Mouse (Mus musculus) right cerebral cortex, postnatal 10 days (tissue): ENCODE data around the gene Cand2.
"Not testable (repeated sequence)": the region's sequence is repeated elsewhere in the genome, so short reads cannot be mapped to it uniquely, and the experiment has no call there.

ENCODE experiments used
- DNase-seq, 2 experiments: peaks; one replicate each; pipeline ENCODE4 v3.0.0; 2021; ENCODE audit warnings: low spot score in 2 of 2

Gene Cand2

DNA sequence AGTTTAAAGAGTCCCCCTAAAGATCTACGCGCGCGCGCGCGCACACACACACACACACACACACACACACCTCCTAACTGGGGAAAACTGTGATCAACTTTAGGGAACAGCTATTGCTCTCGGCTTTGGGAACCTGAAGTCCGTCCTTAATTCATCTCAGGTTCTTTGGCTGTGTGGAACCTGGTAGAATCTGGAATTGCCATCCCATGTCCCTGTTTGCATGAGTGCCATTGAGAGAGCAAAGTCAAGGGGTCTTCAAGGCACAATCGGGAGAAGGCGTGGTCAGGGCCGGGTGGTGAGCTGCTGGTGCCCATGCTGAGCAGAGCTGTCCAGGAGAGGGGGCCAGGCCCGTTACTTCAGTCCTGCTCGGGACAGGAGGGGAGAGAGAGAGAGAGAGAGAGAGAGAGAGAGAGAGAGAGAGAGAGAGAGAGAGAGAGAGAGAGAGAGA lies 348 bp upstream of the Cand2 start:
- no peak for DNase-seq

DNA sequence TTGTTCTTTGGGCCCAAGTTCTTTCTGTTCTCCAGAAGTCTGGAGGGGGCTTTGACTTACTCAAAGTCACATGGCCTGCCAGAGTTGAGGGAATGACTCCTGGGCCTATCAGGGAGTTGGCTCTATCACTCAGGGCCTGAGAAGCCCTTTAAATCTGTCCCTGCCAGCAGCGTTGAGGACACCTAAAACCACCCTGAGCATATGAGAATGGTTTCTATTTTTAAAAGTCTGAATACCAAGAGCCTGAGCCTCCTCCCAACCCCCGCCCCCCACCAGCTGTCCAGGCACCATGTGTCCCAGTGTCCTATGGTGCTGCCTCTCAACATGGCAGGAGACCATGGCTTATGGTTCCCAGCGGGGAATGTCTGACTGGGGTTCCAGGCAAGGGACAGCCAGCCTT lies 1.5 kb downstream of the Cand2 start:
- no peak for DNase-seq

DNA sequence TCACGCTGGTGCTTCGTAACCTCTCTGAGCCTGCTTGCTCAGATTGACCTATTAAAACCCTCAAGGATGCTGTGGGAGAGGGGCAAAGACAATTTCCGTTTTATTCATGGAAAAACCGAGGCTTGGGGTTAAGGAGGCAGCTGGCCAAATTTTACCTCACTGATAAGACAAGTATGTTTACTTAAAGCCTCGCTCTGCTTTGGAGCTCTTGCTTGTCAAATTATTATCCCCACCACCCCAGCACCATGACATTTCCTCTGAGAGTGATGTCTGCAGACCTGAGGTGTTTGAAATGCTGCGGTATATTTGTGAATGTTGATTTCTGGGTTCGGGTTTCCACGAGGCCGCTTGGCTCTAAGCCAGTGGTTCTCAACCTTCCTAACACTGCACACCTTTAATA lies 2.0 kb downstream of the Cand2 start:
- no peak for DNase-seq

DNA sequence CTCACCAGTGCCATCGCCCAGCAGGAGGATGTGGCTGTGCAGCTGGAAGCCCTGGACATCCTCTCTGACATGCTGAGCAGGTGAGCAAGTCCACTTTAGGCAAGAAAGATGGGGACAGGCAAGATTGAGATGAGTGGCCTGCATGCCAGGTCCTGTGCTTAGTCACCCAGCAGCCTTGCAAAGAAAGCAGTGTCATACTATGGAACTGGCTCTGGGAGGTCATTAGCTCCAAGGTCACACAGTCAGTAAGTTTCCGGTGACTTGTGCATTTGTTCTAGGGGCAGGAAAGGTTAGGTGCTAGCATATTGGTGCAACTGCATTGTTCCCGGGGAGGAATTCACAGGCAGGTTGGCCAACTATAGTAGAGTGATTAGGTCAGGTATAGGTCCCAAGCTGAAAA lies 8.4 kb downstream of the Cand2 start:
- DNase-seq = no peak

DNA sequence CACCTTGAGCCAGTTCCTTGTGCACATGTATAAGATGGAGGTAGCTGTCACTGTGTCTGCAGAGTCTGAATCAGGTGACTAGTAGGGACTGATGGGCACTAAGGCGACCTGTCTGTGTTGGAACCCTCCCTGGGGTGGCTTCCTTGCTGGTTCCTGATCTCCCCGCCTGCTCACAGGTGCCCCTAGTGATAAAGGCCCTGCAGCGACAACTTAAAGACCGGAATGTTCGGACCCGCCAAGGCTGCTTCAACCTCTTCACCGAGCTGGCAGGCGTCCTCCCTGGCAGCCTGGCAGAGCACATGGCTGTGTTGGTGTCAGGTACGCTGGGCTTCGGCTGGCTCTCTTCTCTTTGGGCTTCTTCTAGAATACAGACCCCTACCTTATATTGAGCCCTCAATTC lies 16.7 kb downstream of the Cand2 start:
- DNase-seq = no peak

DNA sequence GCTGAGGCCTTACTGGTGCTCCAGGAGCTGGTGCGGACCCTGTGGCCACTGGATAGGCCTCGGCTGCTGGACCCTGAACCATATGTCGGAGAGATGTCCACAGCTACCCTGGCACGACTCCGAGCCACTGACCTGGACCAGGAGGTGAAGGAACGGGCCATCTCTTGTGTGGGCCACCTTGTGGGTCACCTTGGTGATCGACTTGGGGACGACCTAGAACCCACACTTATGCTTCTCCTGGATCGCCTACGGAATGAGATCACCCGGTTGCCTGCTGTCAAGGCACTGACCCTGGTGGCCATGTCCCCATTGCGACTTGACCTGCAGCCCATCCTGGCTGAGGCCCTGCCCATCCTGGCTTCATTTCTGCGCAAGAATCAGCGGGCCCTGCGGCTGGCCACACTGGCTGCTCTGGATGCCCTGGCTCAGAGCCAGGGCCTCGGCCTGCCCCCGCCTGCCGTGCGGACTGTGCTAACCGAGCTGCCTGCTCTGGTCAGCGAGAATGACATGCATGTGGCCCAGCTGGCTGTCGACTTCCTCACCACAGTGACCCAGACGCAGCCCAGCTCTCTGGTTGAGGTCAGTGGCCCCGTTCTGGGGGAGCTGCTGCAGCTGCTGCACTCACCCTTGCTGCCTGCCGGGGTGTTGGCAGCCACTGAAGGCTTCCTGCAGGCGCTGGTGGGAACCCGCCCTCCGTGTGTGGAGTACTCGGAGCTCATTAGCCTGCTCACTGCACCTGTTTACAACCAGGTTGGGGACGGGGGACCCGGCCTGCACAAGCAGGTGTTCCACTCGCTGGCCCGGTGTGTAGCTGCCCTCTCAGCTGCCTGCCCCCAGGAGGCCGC lies 17.7 kb downstream of the Cand2 start:
- peak in 1 of 2 experiments; percentile 39 for DNase-seq

DNA sequence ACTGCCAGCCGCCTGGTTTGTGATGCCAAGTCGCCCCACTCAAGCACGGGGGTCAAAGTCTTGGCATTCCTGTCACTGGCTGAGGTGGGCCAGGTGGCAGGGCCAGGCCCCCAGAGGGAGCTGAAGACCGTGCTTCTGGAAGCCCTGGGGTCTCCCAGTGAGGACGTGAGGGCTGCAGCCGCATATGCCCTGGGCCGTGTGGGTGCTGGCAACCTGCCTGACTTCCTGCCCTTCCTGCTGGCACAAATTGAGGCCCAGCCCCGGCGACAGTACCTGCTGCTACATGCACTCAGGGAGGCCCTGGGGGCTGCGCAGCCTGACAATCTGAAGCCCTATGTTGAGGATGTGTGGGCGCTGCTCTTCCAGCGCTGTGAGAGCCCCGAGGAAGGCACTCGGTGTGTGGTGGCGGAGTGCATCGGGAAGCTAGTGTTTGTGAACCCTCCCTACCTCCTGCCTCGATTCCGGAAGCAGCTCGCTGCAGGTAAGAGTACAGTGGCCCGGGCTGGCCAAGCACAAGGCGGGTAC lies 18.4 kb downstream of the Cand2 start:
- DNase-seq = peak in 1 of 2 experiments; percentile 41

DNA sequence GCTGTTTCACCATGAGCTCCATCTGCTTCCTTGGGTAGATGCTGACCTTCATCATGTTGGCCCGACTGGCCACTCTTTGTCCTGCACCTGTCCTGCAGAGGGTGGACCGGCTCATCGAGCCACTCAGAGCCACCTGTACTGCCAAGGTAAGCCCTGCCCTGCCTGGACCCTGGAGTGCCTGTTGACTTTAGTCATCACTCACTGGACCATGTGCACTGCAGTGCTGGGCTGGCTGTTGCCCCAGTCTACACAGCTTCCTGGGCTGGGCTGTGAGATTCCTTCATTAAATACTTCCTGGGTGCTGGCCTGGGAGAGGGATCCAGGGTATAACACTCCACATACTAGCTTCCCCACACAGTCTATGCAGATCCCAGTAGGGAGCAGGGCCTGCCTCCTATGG lies 27.5 kb downstream of the Cand2 start:
- no peak for DNase-seq

DNA sequence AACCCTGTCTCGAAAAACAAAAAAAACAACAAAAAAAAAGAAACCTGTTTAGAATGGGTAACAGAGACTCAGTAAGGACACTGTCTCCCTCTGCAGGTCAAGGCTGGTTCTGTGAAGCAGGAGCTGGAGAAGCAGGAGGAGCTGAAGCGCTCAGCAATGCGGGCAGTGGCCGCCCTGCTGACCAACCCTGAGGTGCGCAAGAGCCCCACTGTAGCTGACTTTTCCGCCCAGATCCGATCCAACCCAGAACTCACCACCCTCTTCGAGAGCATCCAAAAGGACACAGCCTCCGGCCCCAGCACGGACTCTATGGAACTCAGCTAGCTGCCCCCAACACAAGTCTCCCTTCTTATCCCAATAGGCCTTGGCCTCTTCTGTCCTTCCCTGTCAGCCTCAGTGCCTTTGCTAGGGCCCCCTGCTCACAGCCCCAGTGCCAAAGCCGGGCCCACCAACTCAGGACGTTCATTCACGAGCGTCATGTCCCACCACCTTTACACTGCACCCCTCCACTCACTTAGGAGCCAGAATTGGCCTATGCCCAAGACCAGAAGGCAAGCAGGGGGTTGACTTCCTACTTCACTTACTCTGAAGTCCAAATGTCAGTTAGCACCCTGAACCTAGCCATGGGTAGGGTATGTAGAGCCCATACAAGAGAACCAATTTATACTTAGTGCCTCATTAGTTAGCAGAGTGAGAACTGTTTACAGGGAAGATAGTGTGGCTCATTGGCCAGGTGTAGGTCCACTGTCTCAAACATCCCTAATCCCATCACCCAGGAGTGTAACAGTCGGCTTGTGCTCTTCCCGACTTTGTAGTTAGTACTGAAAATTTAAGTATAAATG lies 29.4 kb downstream of the Cand2 start:
- peak; percentile 82 to 84 for DNase-seq

DNA sequence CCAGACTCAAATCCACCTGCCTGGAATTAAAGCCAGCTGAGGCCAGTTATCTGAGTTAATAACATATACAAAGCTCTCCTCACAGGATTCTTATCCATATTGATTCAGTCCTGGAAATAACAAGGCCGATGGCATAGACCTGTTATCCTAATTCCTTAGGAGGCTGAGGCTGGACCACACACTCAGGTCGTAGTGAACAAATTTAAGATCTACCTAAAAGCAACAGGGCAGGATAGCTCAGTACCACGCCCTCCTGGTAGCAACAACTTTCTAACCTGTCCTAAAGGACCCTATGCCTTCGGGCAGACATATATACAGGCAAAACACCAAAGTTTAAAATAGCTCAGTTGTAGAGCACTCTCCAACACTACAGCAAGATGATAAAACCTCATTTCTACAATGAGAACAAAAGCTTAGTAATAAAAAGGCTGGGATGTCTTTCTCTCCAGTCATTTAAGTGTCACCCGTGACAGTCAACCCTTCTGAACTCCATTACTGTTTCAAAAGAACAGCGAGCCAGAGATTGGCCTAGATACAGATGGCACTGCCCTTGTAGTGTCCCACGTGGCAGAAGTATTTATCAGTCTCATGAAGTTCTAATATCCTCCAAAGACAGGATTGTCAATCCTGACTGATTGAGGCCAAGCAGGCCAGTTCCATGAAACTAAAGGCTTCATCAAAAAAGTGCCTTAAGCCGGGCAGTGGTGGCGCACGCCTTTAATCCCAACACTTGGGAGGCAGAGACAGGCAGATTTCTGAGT lies 30.3 kb downstream of the Cand2 start:
- no peak for DNase-seq

DNA sequence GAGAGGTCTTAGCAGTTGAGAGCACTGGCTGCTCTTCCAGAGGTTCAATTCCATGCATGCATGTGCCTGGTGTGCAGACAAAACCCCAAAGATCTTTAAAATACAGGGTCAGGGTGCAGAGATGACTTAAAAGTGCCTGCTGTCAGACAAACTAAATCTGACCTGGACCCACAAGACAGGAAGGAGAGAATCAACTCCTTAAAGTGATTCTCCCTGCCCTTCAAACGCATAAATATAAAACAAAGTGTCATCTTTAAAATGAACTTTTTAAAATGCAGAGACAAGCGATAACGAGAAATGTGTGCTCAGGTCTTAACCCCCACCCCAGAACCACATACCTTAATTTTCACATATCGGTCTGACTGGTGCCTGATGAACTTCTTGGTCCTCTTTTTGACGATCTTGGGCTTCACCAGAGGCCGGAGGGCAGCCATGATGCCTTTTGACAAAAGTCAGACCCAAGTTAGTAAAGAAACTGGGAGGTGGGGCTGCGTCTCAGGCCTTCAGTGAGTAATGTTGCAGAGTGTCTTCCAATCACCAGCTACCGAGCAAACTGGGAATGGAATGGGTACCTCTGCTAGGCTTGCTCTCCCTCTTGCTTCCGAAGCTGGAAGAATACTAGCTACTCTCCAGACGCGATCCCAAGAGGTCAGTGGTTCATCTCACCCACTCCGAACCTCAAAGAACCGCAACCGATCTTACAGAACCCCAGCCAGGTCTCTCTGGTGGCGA lies 33.3 kb downstream of the Cand2 start:
- no peak for DNase-seq

DNA sequence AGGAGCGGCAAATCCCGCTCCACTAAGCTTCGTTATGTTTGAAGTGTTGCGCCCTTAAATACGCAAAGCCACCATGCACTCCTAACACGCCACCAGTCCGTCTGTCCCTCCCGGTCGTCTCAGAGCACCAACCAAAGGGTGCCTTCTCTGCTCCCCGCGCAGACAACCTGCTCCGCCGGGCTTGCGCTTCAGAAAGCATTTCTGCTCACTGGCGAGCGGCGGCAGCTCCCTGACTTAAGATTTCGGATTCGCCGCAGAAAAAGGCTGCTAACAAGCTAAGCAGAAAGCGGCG lies 33.8 kb downstream of the Cand2 start:
- no peak for DNase-seq

DNA sequence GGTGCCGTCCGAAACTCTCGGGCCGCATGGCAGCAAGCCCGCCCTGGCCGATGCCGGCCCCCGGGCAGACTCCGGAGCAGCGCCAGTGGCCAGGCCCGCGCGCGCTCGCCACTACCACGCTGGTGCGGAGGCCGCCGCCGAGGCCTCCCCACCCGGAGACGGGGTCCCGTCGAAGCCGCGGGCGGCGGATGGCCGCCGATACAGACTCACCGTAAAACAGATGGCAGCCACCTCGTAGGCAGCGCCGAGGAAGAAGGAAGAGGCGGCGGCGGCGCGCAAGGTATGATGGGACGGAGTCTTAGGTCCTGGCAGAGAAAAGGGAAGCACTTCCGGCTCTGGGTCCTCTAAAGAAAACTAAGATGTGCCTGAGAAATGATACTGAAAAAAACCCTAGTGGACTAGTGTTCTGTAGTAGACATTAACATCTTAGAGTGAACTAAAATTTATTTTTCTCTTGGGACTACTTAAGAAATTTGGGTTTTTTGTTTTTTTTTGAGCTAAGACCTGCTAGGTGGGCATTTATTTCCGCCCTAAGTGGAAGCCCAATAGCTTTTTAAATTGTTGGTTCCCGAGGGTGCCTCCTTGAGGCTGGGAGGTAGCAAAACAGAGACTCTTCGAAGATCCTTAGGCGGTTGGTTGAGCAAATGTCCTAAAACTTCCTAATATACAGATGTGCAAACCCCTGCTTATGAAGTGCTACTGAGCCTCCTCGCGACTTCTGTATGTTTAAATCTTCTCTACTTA lies 34.3 kb downstream of the Cand2 start, which contains the start of gene Rpl32:
Gene Rpl32, minus strand, starts transcription at position 260 of the 744 bp plus-strand sequence.
- peak; percentile 91 to 92 for DNase-seq

DNA sequence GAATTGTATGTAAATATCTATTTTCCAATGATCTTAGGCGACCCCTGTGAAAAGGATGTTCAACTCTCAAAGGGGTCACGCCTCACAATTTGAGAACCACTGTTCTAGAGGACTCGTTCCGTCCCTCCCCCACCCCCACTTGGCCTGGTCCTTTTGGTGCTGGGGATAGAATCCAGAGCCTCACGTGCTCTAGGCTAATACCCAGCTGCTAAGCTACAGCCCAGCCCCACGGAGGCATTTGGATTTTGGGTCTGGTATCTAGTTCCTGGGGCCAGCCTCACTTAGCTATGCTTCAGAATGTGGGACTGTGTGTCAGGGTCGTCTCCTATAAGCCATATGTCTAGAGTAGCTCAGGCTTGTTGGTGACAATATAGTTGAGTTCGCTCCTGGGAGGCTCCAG lies 37.3 kb downstream of the Cand2 start:
- DNase-seq = no peak

DNA sequence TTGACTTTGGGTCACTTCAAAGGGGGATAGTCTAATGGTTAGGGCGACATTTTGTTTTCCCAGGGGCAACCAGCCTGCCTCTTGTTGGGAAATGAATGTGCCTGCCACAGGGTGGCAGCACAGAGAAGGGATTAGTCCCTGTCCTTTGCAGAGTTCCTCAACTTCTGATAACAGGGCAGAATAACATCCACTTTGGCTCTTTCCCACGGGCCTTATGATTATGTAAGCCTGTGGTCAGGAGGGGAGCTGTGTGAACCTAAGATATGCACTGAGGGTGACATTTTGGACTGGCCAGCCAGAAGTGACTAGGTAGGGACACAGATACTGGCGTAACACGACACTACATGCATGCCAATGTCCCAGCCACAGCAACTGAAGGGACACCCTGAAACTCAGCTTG lies 39.8 kb downstream of the Cand2 start:
- peak in 1 of 2 experiments; percentile 76 for DNase-seq

DNA sequence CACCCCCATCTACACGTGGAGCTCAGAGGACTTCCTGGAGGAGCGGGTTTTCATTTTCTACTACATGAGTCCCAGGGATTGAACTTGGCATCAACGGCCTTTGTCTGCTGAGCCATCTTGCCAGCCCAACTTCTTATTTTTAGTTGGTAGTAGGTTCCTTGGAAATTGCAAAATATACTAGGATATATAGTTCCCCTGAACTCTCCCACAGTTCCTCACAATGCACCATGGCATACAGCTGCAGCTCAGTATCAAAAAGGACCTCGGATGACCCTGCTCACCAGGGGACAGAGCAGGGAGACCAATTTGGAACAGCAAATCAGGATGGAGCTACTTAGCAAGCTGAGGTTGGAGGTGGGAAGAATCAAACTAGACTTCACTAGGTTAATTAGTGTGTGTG lies 40.7 kb downstream of the Cand2 start:
- no peak for DNase-seq

DNA sequence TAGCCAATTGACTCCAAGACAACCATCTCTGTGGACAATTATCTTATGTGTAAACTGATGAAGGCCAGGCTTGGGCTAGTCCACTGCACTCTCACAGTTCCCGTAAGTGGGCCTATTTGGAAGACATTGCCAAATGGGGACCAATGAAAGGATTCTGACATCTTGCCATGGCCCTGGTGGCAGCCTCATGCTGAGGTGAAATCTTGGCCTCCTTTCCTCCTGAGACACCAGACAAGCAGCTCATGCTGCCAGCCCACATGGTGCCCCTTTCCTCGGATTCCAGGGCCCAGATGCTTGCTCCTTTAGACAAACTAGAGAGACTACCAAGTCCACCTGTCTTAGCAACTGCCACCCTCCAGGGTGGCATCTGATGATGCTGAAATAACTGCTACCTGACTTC lies 43.8 kb downstream of the Cand2 start:
- no peak for DNase-seq

DNA sequence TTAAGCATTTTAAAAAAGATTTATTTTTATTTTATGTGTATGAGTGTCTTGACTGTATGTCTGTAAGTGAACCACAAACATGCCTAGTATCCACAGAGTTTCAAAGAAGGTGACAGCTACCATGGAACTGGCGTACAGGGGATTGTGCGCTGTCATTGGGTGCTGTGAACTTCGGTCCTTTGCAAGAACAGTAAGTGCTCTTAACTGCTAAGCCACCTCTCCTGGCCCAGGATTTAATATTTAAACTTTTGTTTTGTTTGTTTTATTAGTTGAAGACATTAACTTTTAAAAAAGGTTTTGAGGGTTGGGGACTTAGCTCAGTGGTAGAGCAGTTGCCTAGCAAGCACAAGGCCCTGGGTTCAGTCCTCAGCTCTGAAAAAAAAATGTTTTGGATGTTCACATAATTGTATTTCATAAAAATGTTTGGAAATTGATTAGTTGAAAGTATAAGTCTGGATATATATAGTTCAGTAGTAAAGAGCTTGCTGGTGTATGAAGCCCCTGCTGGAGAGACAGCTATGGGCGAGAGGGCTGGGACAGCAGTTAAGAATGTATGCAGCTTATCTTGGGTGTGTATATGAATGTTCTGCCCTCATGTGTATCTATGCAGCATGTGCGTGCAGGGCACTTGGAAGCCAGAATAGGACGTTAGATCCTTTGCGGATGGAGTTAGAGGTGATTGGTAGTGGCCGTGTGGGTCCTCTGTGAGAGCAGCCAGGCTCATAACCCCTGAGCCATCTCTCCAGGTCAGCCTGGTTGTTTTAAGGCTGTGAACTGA lies 47.1 kb downstream of the Cand2 start:
- DNase-seq = no peak

DNA sequence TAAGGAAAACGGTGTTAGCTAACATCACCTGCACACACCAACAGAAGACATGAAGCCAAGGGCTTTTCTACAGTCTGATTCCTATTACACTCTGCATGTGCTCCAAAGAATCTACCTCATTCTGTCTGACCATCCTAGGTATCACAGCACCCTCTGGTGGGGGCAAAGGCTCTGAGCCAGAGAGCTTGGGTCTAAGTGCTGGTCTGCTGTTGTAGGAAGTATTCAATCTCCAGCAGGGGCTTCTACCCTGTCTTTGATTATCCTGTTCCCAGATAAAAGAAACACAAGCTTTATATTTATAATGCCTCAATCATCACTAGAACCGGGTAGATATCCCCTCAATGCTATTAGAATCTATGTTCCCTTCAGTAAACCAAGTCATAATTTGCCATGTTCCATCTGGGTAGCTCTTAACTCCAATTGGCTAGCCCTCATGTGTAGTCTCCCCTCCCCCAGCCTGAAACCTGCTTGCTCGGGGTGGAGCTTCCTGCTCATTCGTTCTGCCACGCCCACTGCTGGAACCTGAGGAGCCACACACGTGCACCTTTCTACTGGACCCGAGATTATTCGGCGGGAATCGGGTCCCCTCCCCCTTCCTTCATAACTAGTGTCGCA lies 49.6 kb downstream of the Cand2 start:
- DNase-seq = not testable (repeated sequence)
